Mouse (Mus musculus) embryo, embryonic 10 days (tissue): ENCODE measurements around the gene H2afy2.

Experiments used
- DNase-seq: peaks from one replicate; pipeline ENCODE4 v3.0.0-alpha.2; 2015; ENCODE audit warnings: low spot score

H2afy2 gene

DNA sequence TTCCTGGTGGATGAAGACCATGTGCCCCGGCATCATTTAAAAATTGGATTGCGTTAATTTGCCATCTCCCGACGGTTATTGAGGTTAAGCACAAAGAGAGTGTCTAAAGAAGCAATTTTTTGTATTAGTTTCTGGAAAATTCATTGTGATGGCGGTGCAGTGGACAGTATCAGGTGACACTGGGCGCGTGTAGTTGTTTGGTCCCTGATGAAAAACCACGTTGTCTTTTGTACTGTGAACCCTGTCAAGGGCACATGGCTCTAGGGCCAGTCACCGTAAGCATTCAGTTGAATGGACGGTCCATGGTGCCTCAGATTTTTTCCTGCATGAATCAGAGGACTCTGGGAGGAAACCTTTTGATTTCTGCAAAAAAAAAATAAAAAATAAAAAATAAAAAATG lies 467 bp upstream of the H2afy2 start:
- DNase-seq, result peak; percentile 55

- peak; percentile 88 for DNase-seq
Measured at GRCm38 (mm10) chr10:61782799-61783611, 942 bp downstream of the H2afy2 start.

GRCm38 (mm10) chr10:61781461-61782128 lies 2.4 kb downstream of the H2afy2 start:
- DNase-seq, result peak; percentile 29

- no peak for DNase-seq
Measured at GRCm38 (mm10) chr10:61766806-61767205, 17.1 kb downstream of the H2afy2 start.

DNA sequence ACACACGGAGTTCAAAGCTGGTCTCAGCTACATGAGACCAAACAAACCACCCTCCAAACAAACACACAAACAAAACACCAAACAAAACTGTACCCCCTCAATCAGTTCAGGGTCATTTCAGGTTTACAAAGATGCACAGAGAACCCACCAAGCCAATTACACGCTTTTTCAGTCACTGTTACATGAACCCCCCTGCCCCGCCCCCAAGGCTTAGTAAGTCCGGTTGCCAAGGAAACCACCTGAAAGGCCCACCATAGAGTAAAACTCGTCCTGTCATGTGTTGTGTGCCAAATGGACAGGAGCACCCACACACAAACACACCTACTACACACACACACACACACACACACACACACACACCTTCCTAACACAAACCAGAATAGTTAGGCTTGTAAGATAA lies 18.4 kb downstream of the H2afy2 start:
- DNase-seq, result peak; percentile 37

DNA sequence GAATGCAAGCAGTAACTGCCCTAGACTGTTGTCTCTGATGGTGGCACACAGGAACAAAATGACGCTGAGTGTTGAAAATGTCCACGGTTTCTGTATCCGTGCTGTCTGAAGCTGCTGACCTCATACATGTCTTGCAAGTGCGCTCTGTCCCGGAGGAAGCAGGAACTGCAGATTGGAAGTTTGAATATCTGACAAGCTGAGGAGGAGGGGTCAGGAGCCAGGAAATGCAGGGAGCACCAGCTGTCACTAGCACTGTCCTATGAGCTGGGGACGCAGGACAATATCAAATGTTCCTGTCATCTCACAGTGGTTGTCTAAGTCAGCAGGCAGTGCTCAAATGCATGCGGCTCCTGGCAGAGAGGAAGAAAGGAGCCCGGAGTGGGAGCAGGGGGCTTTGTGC lies 19.3 kb downstream of the H2afy2 start:
- no peak for DNase-seq

DNA sequence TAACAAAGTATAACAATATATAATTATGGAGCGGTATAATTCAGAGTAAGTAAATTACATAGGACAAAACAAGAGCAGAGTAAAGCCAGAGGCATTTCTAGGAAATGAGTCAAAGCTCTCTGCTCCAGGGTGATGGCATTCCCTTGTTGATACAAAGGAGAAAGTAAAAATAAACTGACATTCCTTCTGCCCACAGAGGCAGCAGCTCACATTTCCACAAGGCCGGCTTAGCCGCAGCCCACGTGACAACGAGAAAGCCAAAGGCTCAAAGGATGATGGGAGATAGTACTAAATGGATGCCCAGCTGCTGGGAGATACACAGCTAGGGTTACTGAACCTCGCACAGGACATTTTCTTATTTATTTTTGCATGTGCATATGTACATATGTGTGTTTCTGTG lies 24.1 kb downstream of the H2afy2 start:
- peak; percentile 69 for DNase-seq

DNA sequence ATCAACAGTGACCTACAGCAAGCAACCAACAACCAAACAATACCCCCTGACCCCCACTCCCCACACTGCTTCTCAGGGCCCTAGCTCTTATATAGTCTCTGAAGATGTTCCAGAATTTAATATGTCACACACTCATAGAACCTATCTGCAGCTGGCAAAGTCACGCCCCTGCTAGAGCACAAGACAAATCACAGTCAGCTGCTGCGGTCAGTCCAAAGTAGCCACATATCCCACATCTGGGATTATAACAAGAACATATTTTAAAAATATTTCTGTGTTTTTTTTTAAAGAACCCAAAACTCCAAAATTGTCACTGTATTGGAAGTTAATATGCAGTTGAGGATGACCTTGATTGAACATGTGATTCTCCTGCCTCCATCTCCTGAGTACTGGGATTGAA lies 25.0 kb downstream of the H2afy2 start:
- no peak for DNase-seq

- DNase-seq, result no peak
Measured at GRCm38 (mm10) chr10:61757022-61757421, 26.9 kb downstream of the H2afy2 start.

- DNase-seq, result no peak
Measured at GRCm38 (mm10) chr10:61753071-61753470, 30.9 kb downstream of the H2afy2 start.

DNA sequence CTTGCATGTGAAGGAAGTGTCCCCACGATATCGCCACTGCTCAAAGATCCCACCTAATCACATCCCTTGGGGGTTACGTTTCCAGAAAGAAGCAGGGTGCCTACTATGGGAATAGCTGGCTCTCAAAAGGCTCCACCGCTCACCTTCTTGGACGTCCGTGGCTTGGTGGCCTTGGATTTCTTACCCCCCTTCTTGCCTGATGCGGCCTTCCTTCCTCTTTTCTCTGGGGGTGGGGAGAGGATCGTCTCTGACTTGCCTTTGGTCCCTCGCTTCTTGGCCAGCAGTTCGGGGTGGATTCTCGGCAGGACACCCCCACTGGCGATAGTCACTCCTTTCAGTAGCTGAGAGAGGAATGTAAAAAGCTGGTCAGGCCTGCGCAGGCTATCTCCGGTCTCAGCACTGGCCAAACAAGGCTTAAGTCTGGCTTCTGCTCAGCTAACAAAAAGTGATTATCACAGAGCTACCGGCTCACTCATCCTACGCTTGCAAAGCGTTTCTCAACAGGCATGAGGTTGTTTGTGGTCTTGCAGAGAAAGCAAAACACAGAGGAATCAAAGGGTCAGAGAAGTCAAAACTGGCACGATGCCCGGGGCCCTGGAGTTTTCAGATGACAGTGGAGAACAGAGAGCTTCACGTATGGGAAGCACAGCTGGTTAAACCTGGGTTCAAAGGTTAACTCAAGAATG lies 32.3 kb downstream of the H2afy2 start:
- DNase-seq, result no peak

GRCm38 (mm10) chr10:61750014-61750413 lies 33.9 kb downstream of the H2afy2 start:
- no peak for DNase-seq

GRCm38 (mm10) chr10:61747302-61747701 lies 36.6 kb downstream of the H2afy2 start:
- no peak for DNase-seq

GRCm38 (mm10) chr10:61745133-61745532 lies 38.8 kb downstream of the H2afy2 start:
- DNase-seq, result peak; percentile 65

DNA sequence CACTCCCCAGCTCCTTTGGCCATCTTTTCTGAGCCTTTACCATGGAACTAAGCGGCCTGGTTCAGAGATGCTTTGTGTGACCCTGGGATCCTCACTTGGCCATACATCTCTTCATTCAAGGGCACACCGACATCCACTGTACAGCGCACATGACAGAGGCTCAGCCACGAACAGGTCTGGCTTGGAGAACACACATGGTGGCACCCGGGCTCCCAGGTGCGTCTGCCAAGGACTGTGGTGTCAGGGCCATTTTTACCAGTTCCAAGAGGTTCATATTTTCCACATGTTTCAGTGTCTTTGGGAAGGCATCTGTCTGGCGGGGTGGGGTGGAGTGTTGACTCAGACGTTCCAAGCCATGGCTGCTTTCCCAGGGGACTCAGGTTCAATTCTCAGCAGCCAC lies 41.6 kb downstream of the H2afy2 start:
- no peak for DNase-seq

- DNase-seq, result no peak
Measured at GRCm38 (mm10) chr10:61741873-61742272, 42.1 kb downstream of the H2afy2 start.

DNA sequence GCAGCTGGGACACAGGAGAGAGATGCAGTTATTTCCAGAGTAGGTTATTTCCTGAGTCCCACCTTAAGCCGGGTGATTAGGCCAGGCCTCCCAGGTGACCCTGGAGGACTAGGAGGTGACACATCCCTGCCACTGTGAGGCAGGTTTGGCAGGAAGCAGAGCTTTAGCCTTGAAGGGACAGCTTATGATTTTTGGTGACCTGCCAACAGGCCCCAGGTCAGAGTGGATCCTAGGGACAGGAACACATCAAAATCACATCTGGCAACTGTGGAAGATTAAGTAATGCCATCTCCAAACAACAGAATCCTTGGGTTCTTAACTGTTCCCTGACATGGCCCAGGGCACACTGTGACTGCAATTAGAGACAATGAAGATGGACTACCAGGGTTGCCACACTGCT lies 42.6 kb downstream of the H2afy2 start:
- DNase-seq, result no peak

DNA sequence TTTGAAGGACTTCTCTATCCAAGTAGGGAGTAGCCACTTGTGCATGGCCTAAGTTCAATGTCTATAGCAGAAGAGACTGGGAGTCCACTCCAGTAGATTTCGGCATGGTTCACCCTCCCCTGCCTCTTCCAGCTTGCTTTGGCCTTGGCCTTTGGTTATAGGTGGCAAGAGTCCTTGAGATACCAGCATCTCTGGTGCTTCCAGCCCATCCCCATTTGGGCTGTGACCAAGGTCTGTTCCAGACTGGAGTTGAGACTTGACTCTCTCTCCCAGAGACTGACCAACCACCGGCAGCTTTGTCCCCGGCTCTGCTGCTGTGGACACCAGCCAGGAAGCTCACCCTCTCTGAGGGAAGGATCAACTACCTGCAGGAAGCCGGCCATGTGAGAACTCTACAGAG lies 45.8 kb downstream of the H2afy2 start:
- DNase-seq, result no peak

DNA sequence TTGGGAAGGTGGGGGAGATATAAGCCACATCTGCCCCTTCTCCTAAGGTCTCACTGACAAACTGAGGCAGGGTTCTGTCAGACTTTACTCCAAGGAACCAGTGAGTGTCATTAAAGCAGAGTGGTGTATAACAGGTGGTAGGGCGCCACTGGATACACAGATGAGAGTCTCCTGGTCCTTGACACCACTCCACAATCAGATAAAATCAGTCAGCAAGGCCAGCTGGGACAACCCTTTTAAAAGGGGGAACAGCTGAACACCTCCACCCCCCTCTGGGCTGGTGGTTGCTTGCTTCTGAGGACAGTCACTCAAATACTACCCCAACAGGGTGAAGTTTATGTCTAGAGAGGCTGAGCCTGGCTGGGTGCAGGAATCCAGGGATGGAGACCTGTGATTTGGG lies 46.4 kb downstream of the H2afy2 start:
- DNase-seq, result no peak

GRCm38 (mm10) chr10:61736671-61737078 lies 47.3 kb downstream of the H2afy2 start:
- no peak for DNase-seq

GRCm38 (mm10) chr10:61734377-61734776 lies 49.6 kb downstream of the H2afy2 start:
- DNase-seq, result peak; percentile 55

GRCm38 (mm10) chr10:61730171-61730570 lies 53.8 kb downstream of the H2afy2 start:
- no peak for DNase-seq

DNA sequence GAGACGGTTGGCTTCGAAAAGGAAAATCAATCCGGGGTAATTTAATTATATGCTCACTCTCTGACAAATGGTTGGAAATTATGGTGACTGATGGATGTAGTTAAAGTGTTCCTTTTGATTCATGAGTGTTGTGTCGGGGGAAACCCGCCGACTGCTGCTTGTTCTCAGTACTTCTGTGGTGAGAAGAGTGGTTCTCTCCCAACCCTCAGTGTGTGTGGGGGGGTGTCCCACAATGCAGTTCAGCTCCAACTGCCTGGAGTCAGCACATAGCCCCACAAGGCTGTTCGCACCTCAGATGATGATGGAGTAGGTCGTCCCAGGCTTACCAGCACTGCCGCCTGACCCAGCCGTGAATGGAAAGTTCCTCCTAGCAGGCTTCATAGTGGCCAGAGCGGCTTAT lies 54.8 kb downstream of the H2afy2 start:
- no peak for DNase-seq
